Mouse (Mus musculus): ENCODE results near the gene Ajm1.

DNA sequence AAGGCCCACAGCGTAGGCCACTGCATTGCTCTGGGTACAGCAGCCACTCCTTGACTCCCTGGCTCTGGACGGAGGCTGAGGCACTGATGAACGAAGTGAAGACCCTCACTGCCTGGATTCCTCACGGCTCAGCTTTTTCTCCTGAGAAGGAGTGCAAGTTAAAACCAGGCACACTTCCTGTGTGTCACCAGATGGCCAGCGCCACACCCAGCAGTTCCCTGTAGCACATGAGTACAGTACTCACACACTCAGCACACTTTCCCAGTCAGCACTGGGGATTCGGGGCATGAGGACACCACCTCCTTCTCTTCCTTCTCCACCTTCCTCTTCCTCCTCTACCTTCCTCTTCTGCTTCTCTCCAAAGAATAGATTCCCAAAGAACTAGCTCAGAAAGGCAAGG is 46.3 kb upstream of the Ajm1 start, which contains the start of gene Fcna:
- TF ChIP-seq CTCF (conservative IDR thresholded peaks at IDR 0.05; ENCODE audit: low read length), result no peak
- TF ChIP-seq NANOG (IDR thresholded peaks at IDR 0.05; ENCODE audit: borderline replicate concordance, low read length), result no peak
- TF ChIP-seq POU5F1 (IDR thresholded peaks at IDR 0.05; ENCODE audit: borderline replicate concordance, low read length), result no peak

Data from E14TG2a.4 (cell line).